Mouse (Mus musculus) small intestine, adult 2 months (tissue): ENCODE measurements around the gene Dusp18. TPM values are rescaled to one million over a fixed set of nuclear protein-coding genes. Genes with fewer than 3 reads are reported as not detected.

Source experiments
- H3K27ac ChIP-seq: fragments of 200-500 bp; 2 replicates; pipeline ENCODE4 v1.5.1; 2012; ENCODE audit warnings: low read depth, low read length, control low read depth, inconsistent platforms; ENCODE audit not compliant: insufficient read depth
- H3K27me3 ChIP-seq: fragments of 200-500 bp; 2 replicates; pipeline ENCODE4 v1.6.1; 2012; ENCODE audit warnings: mild to moderate bottlenecking, moderate library complexity, low read length, inconsistent platforms; ENCODE audit not compliant: control insufficient read depth, insufficient read depth
- H3K36me3 ChIP-seq: fragments of 200-500 bp; 2 replicates; pipeline ENCODE4 v1.6.1; 2012; ENCODE audit warnings: mild to moderate bottlenecking, low read length, control low read depth, inconsistent platforms; ENCODE audit not compliant: control insufficient read depth, insufficient read depth
- H3K4me1 ChIP-seq: fragments of 200-500 bp; 2 replicates; pipeline ENCODE4 v1.6.1; 2012; ENCODE audit warnings: low read length, inconsistent platforms, mixed read lengths; ENCODE audit not compliant: control insufficient read depth, insufficient read depth, insufficient read length
- H3K4me3 ChIP-seq: fragments of 200-500 bp; 2 replicates; pipeline ENCODE4 v1.5.1; 2012; ENCODE audit warnings: low read depth, mild to moderate bottlenecking, control low read depth, inconsistent platforms, low read length, moderate library complexity
- CTCF ChIP-seq: fragments of 200-500 bp; IDR thresholded peaks from 2 replicates; pipeline ENCODE4 v1.5.1; 2012; ENCODE audit warnings: low read depth, mild to moderate bottlenecking, control low read depth, inconsistent platforms, low read length, moderate library complexity, mixed read lengths; ENCODE audit not compliant: insufficient replicate concordance, insufficient read length; ENCODE audit errors: extremely low read depth
- POLR2A ChIP-seq: fragments of 200-500 bp; IDR thresholded peaks from 2 replicates; pipeline ENCODE4 v1.6.1; 2012; ENCODE audit warnings: low read depth, mild to moderate bottlenecking, control low read depth, inconsistent platforms, low read length, moderate library complexity
- WGBS: fragments of 180-500 bp; shearing (Covaris S2); methylation state at CpG from one replicate; pipeline ENCODE4 v1.1.7; 2018; 5-methylcytosine and 5-hydroxymethylcytosine counted together
- polyA plus RNA-seq: library from polyadenylated mRNA; depleted of rRNA; stranded (reverse); fragments of >200 nt; gene quantifications from 2 replicates; pipeline ENCODE4 v1.2.3, GENCODE M21; 2012

Gene Dusp18
- polyA plus RNA-seq, 1 experiment = 2.4 TPM

DNA sequence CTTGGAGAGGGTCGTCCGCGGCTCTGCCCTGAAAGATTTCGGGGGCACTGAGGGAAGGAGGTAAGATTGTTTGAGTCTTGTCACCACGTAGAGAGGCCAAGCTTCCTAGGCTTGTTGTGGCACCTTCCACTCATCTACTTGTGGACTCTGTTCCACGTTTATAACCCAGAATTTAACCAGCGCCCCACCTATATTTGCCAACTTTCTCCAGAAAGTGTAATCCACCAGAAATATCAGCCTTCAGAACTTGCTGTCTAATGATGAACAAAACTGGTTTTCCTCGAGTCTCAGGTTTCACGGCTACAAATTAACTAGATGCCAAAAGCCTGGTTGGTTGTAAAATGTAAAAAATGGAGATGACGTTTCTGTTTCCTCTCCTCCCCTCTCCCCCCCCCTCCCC is 418 bp downstream of the Dusp18 start:
- under 1% methylated on average over 10 of the region's 10 CpGs for WGBS
- no peaks in the 10 kb centered on the region for H3K36me3 ChIP-seq
- peak overlapping the region; percentile 72 for H3K27ac ChIP-seq
- TF ChIP-seq CTCF = no peak
- no peak for TF ChIP-seq POLR2A
- no peaks in the 10 kb centered on the region for H3K4me1 ChIP-seq
- H3K4me3 ChIP-seq = peak overlapping the region; percentile 60
- H3K27me3 ChIP-seq = no peaks in the 10 kb centered on the region

DNA sequence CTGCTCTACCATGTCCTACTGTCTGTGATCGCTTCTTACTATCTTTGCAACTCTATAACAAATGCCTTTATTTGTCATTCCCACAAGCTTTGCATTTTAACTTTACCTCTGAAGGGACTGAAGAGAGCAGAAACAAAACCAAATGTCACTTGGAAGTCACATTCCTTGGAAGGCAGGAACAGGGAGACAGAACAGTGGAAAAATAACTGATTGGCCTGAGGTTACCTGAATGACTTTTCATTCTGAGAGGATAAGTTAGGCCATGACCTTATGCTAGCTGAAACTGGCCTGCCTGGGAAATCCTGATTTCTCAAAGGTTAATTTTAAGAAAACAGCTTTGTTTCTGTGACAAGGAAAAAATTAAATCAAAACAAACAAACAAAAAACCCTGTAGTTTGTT is 893 bp downstream of the Dusp18 start:
- H3K27me3 ChIP-seq = no peaks in the 10 kb centered on the region
- no peaks in the 10 kb centered on the region for H3K36me3 ChIP-seq
- no peak for TF ChIP-seq CTCF
- no peak for TF ChIP-seq POLR2A
- no peak overlapping the region for H3K27ac ChIP-seq
- WGBS = 35% methylated on average over 1 of the region's 1 CpGs
- H3K4me3 ChIP-seq = no peak overlapping the region
- H3K4me1 ChIP-seq = no peaks in the 10 kb centered on the region

DNA sequence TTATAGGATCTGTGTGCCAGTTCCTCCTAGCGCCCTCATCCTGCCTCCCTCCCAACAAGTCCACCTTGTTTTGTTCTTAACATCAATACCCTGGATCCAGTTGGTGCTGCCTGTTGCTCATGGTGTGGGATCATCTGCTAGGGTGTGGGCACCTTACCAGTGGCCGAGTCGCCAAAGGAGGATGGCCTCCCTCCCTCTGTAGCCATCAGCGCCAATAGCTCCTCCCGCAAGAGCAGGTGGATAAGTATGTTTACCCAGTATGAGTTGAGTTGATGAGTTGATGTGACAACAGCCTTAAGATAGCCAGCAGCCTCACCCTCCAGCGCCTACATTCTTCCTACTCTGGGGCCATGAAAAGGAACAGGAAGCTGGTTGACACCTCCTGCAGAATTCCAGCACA is 5.3 kb downstream of the Dusp18 start:
- H3K4me1 ChIP-seq = no peaks in the 10 kb centered on the region
- 37% methylated on average over 6 of the region's 6 CpGs for WGBS
- TF ChIP-seq POLR2A (no peak), CTCF (no peak)

DNA sequence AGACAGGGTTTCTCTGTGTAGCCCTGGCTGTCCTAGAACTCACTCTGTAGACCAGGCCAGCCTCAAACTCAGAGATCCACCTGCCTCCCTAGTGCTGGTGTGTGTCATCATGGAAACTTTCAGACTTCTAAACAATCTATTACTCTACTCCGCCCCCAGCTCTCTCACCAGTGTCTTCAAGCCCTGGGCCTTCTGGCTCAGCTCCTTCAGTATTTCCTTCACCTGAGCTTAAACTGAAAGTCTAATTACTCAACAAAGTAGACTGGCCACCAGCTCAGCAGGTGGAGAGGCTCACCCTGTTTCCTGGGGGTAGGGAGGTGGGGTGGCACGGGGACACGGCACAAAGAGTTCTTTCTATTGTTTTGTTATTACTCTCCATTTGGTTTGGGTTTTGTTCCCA is 7.5 kb downstream of the Dusp18 start:
- no peak overlapping the region for H3K4me3 ChIP-seq
- H3K36me3 ChIP-seq = no peaks in the 10 kb centered on the region
- no peaks in the 10 kb centered on the region for H3K27me3 ChIP-seq
- no peak for TF ChIP-seq CTCF
- no peak for TF ChIP-seq POLR2A
- 60% methylated on average over 3 of the region's 3 CpGs for WGBS
- H3K27ac ChIP-seq = no peak overlapping the region
- no peaks in the 10 kb centered on the region for H3K4me1 ChIP-seq

More for the DNA sequence above, 5.3 kb downstream of the Dusp18 start:
- Histone ChIP-seq H3K27me3 (no peaks in the 10 kb centered on the region), H3K36me3 (no peaks in the 10 kb centered on the region), H3K27ac (no peak overlapping the region), H3K4me3 (no peak overlapping the region)

DNA sequence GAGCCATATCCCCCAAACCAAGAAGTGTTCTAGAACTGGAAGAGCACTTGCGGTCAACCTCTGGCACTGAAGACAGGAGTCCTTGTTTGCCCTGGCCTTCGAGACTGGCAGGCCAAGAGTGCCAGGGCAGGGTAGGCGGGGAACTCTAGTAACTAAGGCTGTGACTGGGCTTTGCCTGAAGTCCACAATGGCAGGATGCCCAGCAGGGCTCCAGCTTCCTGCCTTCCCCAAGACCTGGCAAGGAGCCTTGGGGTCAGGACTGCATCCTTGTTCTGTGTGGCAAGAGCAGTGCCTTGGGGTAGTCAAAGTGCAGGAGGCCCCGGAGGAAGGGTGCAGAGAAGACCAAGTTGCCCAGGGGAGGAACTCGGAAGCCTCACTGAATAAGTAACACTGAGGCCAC is 8.0 kb downstream of the Dusp18 start:
- no peak overlapping the region for H3K27ac ChIP-seq

DNA sequence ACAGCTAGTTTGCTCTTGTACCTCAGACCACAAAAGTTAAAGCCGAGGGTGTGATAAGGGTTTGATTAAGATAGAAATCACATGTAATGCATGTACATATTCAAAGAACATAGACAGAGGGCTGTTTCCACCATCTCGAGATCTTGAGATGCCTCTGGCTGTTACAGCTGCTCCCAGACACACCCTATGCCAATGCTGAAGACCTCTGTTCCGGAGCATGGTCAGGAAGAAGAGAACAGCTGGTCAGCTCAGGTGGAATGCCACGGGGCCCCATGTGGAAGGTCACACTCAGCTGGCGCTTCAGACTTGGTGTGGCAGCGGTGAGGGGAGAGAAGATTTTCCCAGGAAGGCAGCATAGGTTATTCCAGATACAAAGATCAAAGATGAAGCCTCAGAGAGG is 9.6 kb downstream of the Dusp18 start:
- WGBS = 58% methylated on average over 6 of the region's 6 CpGs
- no peak overlapping the region for H3K27ac ChIP-seq
- H3K36me3 ChIP-seq = no peaks in the 10 kb centered on the region
- H3K27me3 ChIP-seq = no peaks in the 10 kb centered on the region
- TF ChIP-seq POLR2A = no peak
- no peaks in the 10 kb centered on the region for H3K4me1 ChIP-seq
- H3K4me3 ChIP-seq = no peak overlapping the region

More for the DNA sequence above, 8.0 kb downstream of the Dusp18 start:
- H3K4me1 ChIP-seq = no peaks in the 10 kb centered on the region
- TF ChIP-seq POLR2A (no peak), CTCF (no peak)
- 29% methylated on average over 5 of the region's 5 CpGs for WGBS
- H3K27me3 ChIP-seq = no peaks in the 10 kb centered on the region
- no peaks in the 10 kb centered on the region for H3K36me3 ChIP-seq
- H3K4me3 ChIP-seq = no peak overlapping the region

DNA sequence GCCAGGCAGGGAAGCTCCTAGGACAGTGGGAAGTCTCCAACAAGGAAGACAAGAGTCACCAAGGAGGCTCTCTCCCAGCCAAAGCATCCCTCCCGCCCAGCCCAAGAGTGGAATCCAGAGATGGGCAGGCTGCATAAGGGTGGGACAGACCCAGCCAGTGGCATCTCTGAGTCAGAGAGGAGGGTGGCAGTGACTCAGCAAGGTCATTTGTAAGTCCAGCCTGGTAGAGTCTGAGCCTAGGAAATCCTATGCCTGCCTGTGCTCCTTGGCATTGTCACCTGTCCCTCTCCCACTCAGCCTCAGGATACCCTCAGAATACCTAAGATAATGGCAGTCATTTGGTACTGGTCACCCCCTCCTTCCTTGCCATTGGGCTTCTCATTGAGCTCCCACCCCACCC is 10.4 kb downstream of the Dusp18 start:
- H3K27me3 ChIP-seq = no peaks in the 10 kb centered on the region
- no peaks in the 10 kb centered on the region for H3K36me3 ChIP-seq
- H3K27ac ChIP-seq = no peak overlapping the region
- 91% methylated on average over 1 of the region's 1 CpGs for WGBS
- H3K4me1 ChIP-seq = no peaks in the 10 kb centered on the region
- no peak overlapping the region for H3K4me3 ChIP-seq
- TF ChIP-seq POLR2A (no peak), CTCF (no peak)

DNA sequence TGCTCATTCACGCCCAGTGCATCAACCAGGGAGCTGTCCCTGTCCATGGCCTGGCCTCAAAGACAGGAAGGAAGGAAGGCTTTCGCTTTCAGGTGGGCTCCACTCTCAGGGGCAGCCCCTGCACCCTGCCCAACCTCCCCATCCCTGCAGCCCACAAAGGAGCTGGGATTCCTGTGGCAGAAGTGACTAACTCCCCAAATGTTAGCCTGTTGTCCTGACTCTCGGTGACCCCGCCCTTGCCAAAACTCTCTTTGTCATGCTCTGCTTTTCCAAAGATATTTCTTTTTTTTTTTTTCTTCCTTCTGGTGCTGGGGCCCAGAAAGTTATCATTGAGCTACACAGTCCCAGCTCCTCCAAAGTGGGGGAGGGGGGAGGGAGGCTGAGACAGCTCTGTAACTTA is 14.2 kb downstream of the Dusp18 start:
- no peak overlapping the region for H3K27ac ChIP-seq
- no peaks in the 10 kb centered on the region for H3K36me3 ChIP-seq
- TF ChIP-seq CTCF (no peak), POLR2A (no peak)
- peaks cover 9% of the 10 kb centered on the region for H3K4me1 ChIP-seq
- WGBS = 92% methylated on average over 4 of the region's 4 CpGs
- H3K27me3 ChIP-seq = no peaks in the 10 kb centered on the region
- no peak overlapping the region for H3K4me3 ChIP-seq
